Mouse (Mus musculus) liver, adult 2 months (tissue): ENCODE data around the gene Arpc5.

Experiments
- CTCF ChIP-seq: fragments of 200-500 bp; IDR thresholded peaks from 2 replicates; pipeline ENCODE4 v1.5.1; 2011; ENCODE audit warnings: low read depth, low read length, control low read depth
- POLR2A ChIP-seq: fragments of 200-500 bp; IDR thresholded peaks from 2 replicates; pipeline ENCODE4 v1.6.1; 2011; ENCODE audit warnings: low read length, control low read depth; ENCODE audit not compliant: insufficient read depth; ENCODE audit errors: extremely low read depth

GRCm38 (mm10) chr1:152743095-152743826, 23.1 kb upstream of the Arpc5 start:
- TF ChIP-seq POLR2A (no peak), CTCF (no peak)
